Mouse (Mus musculus) granulocyte monocyte progenitor cell, adult 5-6 weeks (primary cell): ENCODE results near the gene Ahcy. TPM values are rescaled to one million over a fixed set of nuclear protein-coding genes. Genes with fewer than 3 reads are reported as not detected.

ENCODE experiments used
- ATAC-seq: replicated peaks from 2 replicates; pipeline ENCODE4 v1.8.0; 2016; ENCODE audit warnings: mild to moderate bottlenecking, moderate TSS enrichment, inconsistent platforms; ENCODE audit not compliant: poor library complexity, severe bottlenecking
- total RNA-seq, 2 experiments: library from RNA; stranded (forward) in 1 of 2; stranded (reverse) in 1 of 2; fragments of 200-712, 200-1000 nt in 1 of 2; fragments of >200 nt in 1 of 2; fragmentation: Nextera tagmentation in 1 of 2; gene quantifications; 2 replicates each; pipeline ENCODE4 v1.2.3; 2014 to 2017

Ahcy gene
- total RNA-seq (2014; fragmentation: Nextera tagmentation), result 178 and 197 TPM in 2 replicates
- total RNA-seq (2017), result 114 and 116 TPM in 2 replicates

DNA sequence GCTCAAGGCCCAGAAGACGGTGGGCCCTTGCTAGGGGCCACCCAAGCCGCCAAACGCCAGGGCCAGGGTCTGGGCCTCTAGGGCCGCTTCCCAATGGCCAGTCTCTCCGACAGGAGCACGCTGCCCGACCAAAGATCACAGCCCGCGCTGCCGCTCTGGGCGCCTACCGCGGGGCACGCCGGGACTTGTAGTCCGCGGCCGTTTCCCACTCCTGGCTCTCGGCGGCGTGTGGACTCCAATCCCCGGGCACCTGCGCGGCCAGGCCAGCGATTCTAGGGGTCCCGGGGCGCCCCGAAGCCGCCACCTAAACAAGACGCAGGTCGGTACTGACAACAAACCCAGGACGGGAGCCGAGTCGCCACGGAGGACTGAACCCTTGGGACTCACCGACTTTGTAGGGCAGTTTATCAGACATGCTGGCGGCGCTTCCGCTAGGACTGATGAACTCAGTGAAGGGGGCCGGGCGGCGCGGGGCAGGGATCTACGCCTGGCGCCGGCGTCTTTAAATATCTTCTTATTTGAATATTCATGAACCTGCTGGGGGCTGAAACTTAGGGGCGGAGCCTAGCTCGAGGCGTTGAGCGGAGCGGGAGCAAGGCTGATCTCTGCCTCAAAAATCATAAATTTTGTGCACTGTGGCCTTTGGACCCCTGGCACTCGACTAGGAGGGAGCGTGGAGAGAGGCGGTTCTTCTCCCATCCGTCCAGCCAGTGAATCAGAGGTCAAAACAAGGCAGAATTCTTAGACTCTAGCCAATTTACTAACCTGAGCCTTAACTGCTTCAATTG, at the start of gene Ahcy:
Gene Ahcy (minus strand): TSS at position 520 of the 788 bp plus-strand sequence.
- ATAC-seq, result peak; percentile 88

DNA sequence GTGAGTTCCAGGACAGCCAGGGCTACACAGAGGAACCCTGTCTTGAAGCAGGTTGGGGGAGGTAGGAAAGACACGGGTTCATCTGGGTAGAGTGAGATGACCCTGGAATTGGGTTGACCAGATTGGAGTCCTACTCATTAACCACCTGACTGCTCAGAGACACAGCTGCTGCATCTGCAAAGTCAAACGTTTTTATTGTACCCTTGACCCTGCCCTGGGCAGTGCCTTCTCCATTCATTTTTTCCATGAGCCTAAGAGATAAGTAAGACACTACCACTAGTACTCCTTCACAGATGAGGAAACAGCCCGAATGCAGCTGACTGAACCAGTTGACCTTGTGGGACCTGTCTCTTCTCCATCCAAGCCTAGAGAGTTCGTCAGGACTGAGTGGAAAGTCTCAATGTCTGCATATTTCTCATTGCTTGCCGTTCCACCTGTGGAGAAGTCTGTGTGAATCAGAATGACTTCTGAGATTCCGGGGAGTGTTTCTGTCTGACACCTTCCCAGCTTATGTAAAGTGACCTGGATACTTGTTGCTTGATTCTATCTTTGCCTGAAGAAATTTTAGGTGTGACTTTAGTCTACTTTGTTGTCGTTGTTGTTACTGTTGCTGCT, 41.0 kb upstream of the Ahcy start:
- ATAC-seq, result no peak

DNA sequence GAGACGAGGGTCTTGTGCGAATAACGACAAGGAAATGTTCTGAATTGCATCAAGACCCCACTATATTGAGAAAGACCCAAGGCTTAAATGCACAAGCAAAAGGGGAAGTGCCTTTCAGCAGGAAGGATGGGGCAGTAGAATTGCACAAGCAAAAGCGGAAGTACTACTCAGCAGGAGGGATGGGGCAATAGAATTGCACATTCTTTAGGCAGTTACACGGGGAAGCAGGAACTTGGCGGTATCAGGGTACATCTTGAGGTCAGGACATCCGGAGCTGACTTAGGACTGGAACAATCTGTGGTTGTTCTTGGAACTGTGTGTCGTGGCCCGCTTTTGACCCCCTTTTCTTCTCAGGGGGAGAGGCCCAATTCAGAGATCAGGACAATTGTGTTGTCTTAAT, 33.0 kb upstream of the Ahcy start:
- 0 out of 2 replicates have a peak, but pooled peaks have one; percentile 22 for ATAC-seq

DNA sequence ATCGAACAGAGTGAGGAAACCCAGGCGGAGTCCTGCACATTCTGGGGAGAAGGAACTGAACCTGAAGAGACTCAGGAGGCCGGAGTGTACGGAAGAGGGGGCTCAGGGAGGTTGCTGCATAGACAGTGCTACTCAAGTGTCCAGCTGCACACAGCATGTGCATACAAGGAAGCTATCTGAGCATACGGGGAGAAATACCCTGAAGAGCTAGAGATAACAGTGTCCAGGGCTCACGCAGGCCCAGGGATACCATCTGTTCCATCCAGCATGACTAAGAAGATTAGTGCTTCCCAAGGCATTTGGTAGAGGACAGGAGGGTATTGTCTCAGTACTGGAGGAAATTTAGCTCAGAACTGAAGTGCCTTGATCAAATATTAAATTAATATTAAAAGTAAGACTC, 29.3 kb upstream of the Ahcy start:
- no peak for ATAC-seq

DNA sequence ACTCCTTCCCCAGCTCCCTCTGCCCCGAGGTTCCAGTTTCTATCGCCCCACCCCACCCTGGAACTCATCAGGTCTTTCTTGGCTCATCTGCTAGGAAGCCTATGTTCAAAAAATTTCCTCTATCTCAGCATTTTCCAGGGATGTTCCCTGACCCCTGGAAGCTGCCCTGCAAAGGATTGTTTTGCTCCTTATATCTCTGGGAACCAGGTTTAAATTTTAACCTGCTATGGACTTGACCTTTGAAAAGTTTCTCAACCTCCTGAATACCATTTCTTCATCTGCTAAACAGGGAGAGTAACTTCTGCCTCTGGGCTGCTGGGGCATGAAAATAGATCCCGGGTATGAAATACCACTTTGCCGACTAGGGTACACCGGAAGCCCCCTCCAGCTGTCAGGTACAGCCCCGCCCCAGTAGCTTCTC, 27.5 kb upstream of the Ahcy start:
- ATAC-seq, result 0 out of 2 replicates have a peak, but pooled peaks have one; percentile 35

DNA sequence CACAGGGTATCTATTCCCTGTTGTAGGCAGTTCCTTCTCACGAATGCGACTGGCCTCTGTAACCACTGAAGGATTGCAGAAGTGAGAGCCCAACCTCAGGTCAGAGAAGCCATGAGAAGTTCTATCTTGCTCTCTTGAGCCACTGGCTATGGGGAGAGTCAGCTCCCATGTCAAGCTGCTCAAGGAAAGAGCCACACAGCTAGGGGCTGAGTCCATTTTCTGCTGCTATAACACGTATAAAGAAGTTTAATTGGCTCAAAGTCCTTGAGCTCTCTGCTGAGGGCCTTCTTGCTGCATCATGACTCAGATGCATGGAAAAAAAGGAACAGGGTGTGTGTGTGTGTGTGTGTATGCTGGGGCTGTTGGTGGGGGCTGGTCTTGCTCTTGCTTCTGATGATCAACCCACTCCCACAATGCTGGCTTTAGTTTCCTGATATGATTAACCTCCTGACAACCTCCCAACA, 26.5 kb upstream of the Ahcy start:
- ATAC-seq, result peak; percentile 95

DNA sequence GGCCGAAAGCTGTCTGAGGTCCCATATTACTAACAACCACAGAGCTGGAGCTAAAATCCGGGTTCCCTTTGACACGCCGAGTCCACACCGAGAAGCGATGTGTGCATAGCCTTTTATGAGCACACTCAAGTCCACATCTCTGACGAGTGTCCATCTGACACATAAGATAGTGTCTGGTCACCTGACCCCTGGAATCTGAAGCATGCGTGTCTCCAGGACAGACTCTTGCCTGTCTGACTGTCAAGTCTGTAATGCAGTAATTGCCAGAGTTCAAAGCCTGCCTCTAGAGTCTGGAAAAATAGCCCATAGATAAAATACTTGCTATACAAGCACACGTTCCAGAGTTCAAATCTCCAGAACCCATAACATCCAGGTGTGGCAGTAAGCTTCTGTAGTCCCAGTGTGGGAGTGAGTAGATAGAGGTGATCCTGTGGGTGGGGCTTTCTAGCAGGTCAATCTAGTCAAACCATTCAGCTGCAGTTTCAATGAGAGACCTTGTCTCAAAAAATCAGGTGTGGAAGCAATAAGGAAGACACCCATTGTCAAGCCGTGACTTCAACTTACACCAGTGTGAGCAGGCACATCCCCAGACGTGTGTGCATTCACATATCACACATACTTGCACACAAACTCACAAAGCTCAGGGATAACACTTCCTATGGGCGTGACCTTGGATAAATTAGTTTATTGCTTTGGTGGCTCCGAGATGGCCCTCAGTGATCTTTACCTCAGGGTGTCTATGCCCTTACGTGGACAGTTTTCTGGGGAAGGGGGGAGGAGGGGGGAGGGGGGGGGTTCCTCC, 25.9 kb upstream of the Ahcy start:
- ATAC-seq, result no peak

DNA sequence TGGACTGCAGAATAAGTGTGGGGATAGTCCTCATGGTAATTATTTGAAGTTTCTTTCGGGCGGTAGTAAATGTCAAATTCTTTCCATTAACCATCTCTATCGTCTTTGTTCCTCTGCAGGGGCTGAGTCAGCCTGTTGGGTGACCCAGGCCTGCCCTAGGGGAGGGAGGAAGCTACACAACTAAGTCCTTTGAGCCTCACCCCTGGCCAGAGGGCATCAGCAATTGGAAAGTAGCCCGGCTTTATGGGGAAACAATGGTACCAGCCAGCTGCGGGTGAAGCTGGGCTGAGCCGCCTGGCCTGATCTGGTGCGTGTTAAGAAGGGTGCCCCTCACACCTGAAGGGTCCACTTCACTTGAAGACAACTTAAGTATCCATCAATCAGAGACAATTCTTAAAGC, 25.1 kb upstream of the Ahcy start:
- no peak for ATAC-seq

DNA sequence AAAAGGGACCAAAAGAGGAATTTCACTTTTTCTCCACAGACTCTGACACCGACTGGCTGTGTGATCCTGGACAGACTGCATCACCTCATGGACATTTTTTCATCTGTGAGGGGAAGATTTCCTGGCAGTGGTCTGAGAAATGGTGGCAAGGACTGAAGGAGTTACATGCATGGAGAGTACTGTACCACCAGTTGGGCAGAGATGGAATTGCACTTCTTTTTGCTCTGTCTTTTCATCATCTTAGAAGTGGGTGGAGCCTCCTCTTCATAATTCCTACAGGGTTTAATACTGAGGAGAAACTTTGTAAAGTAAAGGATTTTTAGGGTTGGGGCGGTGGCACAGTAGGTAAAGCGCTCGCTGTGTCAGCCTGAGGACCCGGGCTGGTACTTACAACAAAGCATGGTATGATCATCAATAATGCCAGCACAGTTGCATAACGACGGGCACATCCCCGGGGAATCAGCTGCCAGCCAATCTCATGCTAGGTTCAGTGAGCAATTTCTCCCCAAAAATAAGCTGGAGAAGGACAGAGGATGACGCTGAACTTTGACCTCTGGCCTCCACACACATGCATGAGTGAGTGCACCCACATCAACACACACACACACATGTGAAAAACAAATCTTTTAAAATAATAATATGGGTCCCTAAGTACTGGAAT, 24.6 kb upstream of the Ahcy start:
- no peak for ATAC-seq

DNA sequence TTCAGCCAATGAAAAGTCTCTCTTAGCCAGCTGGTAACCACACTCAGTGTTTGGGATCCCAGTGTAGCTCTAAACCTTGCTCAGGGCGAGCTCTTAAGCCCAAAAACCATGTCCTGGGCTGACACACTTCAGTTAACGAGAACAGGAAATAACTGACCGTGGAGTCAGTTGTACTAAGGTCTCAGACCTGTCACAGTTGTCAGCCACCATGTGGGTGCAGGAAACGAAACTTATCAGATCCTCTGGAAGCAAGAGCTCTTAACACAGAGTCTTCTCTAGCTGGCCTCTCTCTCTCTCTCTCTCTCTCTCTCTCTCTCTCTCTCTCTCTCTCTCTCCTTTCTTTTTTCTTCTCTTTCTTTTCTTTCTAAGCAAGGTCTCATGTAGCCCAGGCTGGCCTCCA, 19.1 kb upstream of the Ahcy start:
- peak; percentile 89 for ATAC-seq

DNA sequence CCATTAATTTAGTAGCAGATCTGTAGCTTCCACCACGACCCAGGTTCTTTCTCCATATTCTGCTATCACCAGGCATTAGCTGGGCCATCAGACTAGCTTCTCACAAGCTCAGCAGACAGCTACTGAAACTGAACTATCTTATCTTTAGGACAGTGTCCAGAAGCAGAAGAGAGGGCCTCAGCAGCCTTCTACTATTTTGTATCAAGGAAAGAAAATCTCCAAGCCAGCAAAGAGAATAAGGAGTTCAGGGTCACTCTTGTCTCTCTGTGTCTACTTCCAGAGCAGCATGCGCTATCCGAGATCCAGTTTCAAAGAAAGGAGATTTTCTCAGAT, 17.4 kb upstream of the Ahcy start:
- ATAC-seq, result no peak

DNA sequence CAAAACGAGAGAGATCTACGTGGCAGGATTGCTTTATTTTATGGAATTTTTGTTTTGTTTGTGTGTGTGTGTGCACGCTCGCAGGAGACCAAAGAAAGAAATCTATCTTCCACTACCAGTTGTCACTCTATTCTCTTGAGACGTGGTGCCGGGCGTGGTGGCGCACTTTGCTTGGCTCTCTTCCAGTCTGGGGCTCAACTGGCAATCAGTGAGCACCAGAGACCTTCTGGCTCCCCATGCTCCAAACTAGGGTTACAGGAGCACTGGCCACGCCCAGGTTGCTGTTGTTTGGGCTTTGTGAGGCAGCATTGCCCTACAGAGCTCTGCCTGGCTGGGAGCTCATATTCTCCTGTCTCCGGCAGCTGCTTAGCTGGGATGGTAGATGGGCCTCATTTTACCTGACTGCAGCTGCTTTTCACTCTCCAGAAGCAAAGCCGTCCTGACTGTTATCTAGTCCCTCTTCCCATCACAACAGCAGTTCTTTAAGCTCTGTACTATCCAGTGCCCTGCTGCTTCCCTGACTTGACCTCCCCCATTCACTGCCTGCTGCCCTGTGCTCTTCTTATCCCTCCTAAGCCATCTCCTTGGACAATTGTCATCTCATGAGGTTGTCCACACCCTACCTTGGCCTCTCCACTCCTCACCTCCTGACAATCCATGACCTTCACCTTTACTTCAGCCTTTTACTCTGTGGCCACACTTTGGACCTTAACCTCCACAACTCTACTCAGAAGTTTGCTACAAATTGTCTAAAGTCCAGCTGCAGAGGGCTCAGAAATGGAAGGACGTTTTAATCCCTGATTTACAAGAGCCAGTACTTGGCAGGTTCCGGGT, 16.8 kb upstream of the Ahcy start:
- no peak for ATAC-seq

DNA sequence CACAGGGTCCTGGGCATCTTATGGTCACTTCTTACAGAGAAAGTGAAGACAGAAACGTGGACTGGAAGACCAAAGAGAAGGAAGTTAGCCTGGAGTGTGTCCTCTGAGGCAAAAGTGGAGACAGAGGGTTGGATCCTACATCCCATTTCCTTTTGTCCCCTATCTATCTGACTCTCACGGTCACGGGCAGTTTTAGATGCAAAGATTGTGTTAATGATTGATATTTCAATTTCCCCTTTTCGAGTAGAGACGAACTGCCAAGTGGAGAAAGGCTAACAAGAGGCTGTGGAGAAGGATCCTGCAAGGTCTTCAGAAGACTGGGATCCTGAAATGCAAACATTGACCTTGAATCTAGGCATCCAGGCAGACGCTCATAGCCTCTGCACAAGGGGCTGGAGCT, 14.0 kb upstream of the Ahcy start:
- no peak for ATAC-seq

DNA sequence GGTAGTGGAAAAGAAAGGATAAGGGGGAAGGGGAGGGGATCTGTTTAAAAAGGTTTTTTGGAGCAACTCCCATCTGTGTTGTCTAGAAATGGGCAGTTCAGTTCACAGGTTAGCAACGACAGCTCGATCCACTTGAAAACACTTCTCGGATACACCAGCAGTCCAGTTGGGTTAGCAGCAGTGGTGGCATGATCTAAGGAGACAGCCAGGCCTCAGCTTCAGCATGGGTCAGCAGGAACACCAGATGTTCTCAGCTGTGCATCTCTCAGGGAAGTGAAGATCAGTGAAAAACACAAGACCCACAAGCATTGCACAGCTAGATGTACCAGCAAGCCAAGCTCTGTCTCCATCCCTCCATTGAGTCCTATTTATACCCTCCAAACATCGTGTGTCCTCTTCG, 12.0 kb upstream of the Ahcy start:
- ATAC-seq, result no peak

DNA sequence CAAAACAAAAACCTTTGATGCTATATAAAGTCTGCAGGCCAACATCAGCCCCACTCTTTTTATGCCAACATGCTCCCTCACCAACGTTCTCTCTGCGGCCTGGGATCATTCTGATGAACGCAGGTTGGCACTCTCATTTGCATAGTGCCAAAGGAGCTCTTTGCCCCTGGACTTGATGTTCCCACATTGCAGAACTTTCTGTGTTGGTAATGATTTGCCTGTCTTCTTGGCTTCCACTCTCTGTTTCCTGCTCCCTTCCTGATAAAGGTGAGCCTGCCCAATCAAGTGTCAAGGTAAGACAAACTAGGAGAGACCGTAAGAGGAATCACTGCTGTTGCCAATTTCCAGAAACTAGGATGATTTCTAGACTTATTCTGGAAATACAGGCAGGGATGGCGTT, 10.2 kb upstream of the Ahcy start:
- ATAC-seq, result no peak

DNA sequence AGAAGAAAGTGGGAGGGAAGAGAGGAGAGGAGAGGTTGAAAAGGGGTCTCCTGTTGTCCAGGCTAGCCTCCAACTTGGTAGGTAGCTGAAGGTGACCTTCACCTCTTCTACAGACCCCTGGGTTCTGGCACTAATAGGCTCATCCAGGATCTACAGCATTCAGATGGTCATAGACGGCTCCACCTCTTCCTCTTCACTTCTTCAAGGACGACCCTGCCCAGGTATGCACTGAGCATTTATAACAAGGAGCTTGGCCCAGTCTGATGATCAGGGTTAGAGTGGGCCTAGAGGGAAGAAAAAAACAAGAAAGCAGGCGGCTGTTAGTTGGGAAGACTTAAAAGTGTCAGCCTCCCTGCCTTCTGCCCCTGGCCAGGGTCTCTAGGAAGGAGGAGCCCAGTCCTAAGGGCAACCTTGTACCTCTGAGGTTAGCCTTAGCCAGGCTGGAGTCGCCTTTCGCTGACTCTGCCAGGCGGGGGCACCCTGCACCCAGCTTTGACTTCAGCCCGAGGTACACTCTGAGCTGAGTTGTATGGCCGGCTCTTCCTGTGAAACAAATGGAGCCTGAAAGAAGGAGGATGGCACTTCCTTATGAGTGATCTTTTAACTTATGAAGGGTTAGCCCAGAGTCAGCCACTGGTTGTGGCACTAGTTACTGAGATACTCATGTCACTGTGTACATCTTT, 8.0 kb upstream of the Ahcy start:
- peak; percentile 97 for ATAC-seq

DNA sequence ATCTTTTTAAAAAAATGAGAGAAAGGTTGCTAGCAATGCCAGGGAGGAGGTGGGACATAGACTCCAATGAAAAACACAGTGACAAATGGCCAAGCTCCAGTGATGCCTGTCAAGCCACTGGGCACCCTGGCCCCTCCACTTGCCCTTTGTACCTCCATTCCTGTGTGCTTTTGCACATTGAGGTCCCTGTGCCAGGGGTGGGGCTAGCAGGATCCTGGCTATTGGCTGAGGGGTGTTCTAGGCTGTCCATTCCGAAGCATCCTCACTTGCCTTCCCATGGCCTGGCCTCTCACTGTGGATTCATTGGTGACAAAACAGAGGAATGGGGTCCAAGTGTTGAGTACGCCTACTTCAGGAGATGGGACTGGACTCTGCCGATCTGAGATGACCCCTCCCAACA, 6.8 kb upstream of the Ahcy start:
- no peak for ATAC-seq

DNA sequence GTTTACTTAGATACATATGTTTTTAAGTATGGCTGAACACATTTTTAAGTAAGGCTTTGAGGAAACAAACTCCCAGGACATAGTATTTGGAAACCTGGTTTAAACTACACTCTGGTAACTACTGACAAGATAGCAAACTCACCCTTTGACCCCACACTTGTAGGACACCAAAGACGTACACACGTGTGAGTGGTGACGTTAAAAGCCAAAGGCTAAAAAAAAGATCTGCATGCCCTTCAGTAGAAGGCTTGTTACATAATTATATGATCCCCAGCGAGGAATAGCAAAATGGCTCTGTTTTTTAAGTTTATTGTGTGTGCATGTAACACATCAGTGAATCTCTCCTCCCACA, 5.9 kb upstream of the Ahcy start:
- no peak for ATAC-seq

DNA sequence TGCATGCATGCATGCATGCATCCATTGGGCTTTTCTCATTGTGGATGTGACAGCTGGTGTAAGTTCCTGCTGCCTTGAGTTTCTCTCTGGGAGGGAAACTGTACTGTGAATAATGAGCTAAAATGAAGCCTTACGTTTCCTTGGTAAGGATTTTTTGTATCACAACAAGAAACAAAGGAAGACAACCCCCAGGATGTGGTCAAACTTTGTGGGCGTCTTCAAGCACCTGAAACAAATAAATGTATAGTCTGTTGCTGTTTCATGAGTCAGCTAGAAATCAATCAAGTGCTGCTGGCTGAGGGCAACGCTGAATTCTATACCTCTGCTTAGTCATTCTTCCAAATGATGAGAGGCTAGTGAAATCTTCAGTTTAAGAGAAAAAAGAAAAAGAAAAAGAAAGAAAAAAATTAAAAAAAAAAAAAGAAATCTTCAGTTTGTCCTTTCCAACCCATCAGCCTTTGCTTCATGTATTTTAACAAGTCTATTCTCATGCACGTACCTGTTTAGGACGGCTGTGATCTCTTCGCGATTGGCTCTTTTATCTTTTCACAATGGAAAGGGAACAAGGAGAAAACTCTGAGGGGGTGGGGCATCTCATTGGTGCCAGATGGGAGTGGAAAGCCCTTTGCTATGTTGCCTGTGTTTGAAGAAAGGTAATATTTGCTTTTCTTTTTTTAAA, 5.3 kb upstream of the Ahcy start:
- ATAC-seq, result no peak
